Mouse (Mus musculus): ENCODE data around the gene Hist1h3c. TPM values are rescaled to one million over a fixed set of nuclear protein-coding genes. Genes with fewer than 3 reads are reported as not detected.
"Not testable (repeated sequence)": the region's sequence is repeated elsewhere in the genome, so short reads cannot be mapped to it uniquely, and the experiment has no call there.

Gene Hist1h3c
- 1 to 10 TPM in 1 of 3 experiments, not detected in 2; 2.5 TPM for polyA plus RNA-seq (2017; shearing (Covaris generic))

DNA sequence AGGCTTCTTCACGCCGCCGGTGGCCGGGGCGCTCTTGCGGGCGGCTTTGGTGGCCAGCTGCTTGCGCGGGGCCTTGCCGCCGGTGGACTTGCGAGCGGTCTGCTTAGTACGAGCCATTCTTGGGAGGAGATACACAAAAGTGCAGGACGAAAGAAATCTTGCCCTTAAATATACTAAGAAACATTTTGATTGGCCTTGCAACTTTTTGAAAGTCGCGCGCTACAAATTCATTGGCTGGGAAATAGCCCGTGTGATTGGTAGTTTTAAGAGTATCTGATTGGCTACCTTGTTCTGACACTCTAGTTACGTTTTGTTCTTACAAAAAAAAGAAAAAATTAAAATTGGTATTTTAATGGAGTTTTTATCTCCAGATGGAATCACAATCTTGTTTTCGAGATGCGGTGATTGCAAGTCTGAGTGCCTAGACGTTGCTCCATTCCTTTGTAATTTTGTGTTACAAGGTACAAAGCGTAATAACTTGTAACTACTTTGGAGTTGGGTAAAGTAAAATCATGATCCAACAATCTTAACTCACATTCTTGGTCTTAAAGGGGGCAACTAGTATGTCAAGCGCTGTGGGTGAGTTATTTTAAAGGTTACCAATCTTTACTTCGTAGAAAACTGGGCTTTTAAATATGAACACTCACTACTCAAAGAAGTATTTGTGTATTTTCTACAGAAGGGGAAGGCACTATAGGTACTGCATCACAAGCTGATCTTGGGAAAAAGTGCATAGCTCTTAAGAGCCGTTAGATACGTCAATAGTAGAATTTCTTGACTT is at the start of gene Hist1h3c:
Gene Hist1h3c, minus strand, starts transcription at position 222 of the 781 bp plus-strand sequence.
- ATAC-seq, result peak; percentile 70

DNA sequence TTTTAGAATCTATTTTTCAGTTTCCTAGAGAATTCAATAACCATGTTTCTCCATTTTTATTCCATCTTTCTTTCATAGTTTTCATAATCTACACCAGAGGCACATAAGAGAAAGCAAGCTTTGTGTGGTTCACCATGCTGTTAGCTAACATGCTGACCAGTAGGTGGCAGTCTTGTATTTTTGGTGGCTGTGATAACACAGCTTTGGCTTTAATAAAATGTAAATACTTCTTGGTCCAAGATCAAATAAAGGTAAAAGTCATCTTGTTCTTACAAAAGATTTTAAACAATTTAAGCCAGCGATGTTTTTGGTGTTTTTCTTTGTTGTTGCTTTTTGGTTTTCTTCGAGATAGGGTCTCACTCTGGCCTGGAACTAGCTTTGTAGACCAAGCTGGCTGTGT is 47.1 kb upstream of the Hist1h3c start:
- no peak for ATAC-seq

DNA sequence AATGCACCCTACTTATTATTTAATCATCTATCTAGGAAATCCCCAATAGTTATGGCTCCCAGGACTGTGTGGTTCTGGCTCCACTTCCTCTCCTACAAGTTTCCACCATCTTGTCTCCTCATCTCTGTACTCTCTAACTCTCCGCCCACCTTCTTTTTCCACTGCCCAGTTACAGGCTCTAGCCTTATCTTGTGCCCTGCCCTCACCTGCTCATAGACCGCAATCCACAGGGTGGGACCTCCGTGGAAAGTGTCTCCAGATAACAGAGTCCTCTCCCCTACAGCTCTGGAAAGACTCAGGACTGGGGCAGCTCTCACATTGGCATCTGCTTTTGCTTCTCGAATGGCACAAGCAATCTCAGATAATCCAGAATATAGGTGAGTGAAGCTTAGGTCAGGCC is 33.6 kb upstream of the Hist1h3c start:
- ATAC-seq, result no peak

DNA sequence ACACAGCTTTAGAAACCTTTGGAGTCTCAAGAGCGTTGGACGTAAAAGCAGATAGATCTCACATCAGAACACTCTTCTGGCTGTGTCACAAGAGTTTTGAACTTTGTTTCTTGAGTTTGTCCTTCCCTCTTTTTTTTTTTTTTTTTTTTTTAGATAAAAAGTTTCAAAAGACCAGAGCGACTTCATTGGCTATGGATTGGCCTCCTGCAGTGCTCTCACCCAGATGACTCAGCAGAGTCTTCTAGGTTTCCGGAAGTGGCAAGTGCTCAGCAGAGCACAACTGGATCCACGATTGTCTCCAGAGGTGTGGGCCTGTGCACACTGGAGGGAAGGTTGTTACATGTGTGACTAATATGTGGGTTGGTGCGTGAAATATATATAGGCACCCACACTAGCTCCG is 32.9 kb upstream of the Hist1h3c start:
- ATAC-seq, result no peak

DNA sequence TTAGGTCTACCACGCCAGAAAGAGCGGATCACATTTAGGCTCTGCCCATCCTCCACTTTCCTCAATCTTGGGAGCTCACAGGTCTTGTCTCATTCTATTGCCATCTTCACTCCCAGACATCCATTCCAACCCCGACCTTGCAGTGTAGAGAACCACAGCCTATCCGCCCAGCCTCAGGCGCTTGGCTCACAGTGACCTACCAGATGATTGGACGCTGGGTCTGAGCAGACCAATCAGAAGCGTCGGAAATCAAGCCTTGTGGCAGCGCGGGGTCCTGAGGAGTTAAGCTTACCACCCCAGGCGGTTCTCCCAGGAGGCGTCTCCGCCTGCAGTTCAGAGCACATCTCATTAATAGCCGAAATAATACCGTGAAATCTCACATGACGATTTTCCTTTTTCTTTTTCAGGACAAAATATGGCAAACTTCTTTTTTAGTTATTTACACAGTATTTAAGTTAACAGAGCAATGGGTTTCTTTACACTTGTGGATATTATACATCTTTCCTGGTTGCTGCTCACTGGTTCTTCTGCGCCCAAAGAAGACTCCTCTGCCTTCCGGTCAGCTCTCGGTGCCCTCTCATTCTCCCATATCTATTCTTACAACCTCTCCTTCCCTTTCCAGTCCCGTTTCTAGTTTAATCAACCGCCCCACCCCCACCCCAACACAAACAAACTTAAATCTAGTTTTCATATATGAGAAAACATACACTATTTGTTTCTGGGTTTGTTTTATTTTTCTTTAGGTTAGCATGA is 27.3 kb upstream of the Hist1h3c start:
- no peak for ATAC-seq

DNA sequence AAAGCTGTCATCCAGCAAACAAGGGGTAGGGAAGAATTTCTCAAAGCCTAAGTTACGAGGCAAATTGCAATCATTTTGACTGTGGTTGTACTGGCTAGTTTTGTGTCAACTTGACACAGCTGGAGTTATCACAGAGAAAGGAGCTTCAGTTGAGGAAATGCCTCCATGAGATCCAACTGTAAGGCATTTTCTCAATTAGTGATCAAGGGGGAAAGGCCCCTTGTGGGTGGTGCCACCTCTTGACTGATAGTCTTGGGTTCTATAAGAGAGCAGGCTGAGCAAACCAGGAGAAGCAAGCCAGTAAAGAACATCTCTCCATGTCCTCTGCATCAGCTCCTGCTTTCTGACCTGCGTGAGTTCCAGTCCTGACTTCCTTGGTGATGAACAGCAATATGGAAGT is 24.2 kb upstream of the Hist1h3c start, which contains the start of gene Trim38:
Gene Trim38, plus strand, starts transcription at position 301 of the 400 bp plus-strand sequence.
- not testable (repeated sequence) for ATAC-seq

DNA sequence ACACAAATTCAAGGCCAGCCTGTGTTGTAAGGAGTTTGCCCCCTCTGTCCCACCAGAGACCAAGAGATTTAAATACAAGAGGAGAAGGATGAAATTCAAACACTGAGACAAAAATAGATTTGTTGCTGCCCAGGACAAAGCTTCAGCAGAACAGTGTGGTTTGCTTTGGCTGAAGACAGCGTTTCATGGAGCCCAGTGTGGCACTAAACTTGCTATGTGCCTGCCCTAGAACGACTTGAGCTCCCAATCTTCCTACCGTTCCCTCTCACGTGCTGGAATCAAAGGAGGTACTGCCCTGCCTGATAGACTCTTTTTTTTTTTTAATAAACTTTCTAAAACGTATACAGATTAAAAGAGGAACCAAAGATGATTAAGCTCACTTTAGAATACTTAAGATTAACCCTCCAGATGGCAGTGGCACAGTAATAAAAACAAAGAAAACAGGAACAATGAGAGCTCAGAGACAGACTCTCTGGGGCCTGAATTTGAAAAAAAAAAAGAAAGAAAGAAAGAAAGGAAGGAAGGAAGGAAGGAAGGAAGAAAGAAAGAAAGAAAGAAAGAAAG is 23.5 kb upstream of the Hist1h3c start:
- no peak for ATAC-seq

DNA sequence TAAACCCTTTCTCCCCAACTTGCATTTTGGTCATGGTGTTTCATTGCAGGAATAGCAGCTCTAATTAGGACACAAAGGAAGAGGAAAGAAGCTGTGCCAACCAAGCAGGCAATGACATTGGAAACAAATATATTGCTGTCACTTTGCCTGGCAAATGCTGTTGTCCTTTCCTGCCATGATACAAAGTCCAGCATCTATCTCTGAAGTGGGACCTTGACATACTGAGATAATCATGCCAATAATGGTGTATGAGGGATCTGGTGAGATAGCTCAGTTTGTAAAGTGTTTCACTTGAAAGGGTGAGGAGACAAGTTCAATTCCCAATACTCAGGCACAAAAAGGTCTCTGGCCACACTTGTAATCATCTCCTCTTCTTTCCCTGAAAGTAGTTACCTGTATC is 21.4 kb upstream of the Hist1h3c start:
- no peak for ATAC-seq

DNA sequence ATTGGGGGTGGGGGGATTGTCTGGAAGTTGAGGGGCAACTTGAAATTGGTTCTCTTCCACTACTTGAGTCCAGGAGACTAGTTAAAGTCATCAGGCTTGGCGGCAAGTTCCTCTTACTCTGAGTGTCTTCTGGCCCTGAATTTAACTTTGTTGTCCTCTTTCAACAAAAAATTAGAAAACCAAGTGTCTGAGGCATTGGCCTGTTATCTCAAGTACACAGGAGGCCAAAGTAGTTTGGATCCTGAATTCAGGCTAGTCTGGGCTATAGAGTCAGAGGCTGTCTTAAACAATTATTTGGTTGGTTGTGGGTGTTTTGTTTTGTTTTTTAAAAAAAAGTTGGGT is 19.7 kb upstream of the Hist1h3c start:
- no peak for ATAC-seq

DNA sequence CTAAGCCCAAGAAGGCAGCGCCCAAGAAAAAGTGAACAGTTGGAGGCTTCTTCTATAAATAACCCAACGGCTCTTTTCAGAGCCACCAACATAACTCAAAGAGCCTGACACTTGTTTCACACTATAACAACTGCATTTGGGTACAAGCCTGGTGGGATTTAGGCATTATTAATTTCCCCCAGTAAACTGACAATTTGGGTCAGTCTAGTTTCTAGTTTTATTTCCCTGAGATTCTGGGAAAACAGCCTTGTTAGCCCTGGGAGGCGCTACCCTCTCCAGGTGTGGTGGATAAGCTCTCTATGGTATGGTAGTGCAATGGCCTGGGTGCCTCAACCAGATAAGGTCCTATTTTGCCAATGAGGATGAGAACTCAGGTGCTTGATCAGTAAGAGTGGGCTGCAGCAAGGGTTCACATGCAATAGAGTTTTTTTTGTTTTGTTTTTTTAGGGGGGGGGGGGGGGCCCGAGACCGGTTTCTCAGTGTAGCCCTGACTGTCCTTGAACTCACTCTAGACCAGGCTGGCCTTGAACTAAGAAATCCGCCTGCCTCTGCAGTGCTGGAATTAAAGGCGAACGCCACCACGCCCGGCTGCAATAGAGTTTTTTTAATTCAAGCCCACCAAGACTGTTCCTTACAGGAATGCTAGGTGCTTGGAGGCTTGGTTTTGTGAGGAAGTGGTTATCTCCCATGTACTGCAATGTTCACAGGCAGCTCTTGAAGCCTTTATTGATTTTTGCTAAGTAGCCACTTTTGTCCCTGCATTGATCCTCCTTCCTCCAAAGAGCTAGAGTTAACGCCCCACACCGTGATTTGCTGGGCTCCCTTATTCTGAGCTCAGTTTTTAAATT is 19.1 kb upstream of the Hist1h3c start:
- ATAC-seq, result no peak

DNA sequence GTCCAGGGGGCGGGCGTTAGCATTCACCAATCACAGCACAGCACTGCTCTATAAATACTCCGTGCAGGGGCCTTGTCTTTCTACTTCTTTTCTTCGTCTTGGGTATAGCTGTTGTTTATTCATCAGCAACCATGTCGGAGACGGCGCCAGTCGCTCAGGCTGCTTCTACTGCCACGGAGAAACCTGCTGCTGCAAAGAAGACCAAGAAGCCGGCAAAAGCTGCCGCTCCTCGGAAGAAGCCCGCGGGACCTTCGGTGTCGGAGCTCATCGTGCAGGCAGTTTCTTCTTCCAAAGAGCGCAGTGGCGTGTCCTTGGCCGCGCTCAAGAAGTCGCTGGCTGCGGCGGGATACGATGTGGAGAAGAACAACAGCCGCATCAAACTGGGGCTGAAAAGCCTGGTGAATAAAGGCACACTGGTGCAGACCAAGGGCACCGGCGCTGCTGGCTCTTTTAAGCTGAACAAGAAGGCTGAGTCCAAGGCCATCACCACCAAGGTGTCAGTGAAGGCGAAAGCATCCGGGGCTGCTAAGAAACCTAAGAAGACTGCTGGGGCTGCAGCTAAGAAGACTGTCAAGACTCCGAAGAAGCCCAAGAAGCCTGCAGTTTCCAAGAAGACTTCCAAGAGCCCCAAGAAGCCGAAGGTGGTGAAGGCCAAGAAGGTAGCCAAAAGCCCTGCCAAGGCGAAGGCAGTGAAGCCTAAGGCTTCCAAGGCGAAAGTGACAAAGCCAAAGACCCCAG is 18.4 kb upstream of the Hist1h3c start, which contains the start of gene Hist1h1a:
Gene Hist1h1a, plus strand, starts transcription at position 81 of the 738 bp plus-strand sequence.
- ATAC-seq, result peak; percentile 45

DNA sequence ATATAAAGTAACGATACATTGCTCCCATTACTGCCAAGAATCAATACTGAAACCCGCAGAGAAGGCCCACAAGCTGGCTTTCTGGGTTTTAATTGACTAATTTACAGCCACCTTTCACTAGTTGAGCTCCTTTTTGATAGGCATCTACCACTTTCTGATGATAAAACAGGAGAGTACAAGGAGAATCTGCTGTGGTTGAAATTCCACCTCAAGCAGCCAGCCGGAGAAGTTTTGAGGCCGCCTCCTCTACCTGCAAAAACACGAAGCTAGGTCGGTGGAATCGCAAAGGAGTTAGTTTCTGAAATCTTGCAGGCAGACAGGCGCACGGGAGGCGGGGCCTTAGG is 17.8 kb upstream of the Hist1h3c start:
- ATAC-seq, result no peak

DNA sequence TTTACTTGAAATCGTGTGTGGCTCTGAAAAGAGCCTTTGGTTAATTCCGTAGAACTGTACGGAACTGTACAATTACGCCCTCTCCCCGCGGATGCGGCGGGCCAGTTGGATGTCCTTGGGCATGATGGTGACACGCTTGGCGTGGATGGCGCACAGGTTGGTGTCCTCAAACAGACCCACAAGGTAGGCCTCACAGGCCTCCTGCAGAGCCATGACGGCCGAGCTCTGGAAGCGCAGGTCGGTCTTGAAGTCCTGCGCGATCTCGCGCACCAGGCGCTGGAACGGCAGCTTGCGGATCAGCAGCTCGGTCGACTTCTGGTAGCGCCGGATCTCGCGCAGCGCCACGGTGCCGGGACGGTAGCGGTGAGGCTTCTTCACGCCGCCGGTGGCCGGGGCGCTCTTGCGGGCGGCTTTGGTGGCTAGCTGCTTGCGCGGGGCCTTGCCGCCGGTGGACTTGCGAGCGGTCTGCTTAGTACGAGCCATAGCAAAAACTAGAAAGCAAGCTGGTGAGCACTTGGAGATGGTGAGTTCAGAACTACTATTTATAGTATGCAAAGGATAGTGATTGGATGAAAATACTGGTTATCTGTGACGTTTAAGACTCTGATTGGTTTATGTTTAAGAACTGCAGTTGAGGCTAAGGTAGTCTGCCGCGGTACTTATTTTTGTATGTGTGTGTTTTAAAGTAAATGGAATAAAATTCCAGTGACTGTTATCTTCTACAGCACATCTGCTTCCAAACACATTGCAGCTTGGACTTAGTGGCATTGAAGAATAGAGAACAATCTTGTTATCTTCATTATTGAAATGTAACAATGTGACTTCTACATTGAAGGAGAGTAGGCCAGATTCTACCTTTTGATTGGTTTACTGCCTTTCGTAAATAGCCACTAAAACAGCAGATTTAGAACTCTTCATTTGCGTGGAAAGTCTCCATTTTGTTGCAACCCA is 16.7 kb upstream of the Hist1h3c start, which contains the start of gene Hist1h3a:
Gene Hist1h3a, minus strand, starts transcription at position 516 of the 951 bp plus-strand sequence.
- peak; percentile 69 for ATAC-seq

DNA sequence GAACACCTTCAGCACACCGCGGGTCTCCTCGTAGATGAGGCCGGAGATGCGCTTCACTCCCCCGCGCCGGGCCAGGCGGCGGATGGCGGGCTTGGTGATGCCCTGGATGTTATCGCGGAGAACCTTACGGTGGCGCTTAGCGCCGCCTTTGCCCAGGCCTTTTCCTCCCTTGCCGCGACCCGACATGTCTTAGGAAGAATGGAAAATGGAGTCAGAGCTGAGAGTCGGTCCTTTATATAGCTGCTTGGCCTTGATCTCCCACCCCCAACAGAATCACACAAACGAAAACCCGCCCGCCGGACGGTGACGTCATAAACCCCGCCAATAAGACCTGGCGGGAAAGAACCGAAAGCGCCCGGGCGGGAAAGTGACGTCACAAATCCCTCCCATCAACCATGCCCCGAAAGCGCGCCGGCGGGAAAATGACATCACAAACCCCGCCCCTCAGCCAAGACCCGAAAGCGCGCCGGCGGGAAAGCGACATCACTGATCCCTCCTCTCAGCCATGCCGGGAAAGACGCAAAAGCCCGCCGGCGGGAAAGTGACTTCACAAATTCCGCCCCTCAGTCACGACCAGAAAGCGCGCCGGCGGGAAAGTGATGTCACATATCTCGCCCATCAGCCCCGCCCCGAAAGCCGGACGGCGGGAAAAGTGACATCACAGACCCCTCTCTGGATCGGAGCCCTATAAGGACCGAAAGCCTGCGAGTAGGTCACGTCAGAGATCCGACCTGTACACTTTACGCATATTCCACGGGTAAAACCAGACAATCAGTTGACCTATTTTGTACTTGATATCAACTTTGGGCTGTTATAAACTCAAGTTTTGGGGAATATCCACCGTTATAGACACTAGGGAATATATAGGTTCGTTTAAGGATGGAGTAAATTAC is 15.8 kb upstream of the Hist1h3c start, which contains the start of gene Hist1h4a:
Gene Hist1h4a, minus strand, starts transcription at position 259 of the 893 bp plus-strand sequence.
- ATAC-seq, result peak; percentile 63

DNA sequence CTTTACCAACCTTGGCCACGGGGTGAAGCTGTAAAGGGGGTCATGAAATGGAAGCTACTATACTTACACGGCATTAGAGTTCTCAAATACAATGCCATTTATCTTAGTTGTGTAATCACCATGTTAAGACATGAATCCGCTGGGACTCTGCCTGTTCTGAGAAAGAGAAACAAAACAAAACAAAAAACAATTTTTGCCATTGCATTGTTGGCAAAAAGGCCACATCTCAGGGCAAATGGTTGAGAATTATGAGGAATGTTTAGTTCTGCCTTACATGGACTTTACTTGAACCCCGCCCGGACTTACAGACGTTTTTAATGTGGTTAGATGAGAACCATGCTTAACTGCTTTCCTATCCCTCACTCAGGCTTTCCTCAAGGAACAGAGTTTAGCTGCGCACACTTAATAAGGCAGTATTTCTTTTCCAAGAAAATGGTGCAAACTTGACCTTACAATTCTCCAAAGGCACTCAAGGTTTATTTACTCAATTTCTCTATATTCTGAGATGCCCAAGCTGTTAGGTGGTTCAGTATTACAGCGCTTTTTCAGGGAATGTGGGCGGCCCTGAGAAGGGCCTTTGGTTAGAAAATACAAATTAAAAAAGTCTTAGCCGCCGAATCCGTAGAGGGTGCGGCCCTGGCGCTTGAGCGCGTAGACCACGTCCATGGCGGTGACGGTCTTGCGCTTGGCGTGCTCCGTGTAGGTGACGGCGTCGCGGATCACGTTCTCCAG is 15.0 kb upstream of the Hist1h3c start:
- ATAC-seq, result no peak

DNA sequence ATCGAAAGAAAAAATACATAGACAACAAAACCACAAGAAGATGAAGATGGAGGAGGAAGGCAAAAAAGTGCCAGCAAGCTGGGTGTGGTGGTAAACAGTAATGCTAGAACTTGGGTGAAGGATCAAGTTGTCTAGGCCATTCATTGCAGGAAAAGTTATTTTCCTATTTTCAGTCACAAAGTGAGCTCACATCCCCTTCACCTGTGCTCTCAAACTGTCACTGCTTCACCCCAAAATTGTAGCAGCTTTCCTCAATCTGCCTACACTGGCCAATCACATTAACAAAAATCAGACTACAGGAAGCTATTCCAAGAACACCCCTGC is 14.5 kb upstream of the Hist1h3c start:
- ATAC-seq, result no peak

DNA sequence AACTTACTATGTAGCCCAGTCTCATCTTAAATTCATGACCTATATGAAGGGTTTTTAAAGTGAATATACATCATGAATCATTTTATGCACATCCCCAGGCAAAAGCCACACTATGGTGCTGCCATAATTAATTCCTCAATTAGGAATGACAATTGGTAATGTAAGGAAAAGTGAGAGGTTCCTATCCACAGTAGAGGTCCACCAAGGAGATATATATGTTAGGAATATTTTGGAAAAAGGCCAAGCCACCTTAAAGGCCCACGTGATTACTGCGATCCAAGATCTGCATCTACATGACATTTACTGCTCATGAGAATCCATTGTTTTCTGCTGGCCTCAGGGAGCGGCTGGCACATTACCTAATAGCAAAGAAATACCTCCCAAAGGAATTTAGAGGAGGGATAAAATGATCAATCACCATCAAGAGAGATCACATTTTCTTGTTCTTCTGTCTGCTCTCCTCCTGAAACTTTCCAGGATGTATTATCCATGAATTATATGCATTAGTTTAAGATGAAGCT is 13.9 kb upstream of the Hist1h3c start:
- ATAC-seq, result no peak

DNA sequence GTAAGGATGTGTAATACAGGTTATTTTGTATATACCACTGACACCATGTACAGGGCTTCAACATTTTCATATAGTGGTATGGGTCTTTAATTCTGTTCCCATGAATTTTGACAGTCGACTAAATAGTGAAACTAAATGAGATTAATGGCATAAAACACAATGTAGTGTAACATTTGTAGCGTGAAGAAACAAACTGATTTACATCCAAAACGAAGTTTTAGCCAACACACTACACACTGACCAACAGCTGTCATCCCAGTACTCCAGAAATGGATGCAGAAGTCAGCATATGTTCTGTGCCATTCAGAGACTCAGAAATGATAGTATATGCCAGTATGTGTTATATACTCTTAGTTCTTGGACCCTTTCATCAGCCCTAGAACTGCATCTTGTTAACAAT is 12.5 kb upstream of the Hist1h3c start:
- ATAC-seq, result no peak

Data from inflammation-experienced regulatory T-cells, adult 6 months (primary cell).